Mouse (Mus musculus): ENCODE measurements around the gene Timm10.

Gene Timm10

DNA sequence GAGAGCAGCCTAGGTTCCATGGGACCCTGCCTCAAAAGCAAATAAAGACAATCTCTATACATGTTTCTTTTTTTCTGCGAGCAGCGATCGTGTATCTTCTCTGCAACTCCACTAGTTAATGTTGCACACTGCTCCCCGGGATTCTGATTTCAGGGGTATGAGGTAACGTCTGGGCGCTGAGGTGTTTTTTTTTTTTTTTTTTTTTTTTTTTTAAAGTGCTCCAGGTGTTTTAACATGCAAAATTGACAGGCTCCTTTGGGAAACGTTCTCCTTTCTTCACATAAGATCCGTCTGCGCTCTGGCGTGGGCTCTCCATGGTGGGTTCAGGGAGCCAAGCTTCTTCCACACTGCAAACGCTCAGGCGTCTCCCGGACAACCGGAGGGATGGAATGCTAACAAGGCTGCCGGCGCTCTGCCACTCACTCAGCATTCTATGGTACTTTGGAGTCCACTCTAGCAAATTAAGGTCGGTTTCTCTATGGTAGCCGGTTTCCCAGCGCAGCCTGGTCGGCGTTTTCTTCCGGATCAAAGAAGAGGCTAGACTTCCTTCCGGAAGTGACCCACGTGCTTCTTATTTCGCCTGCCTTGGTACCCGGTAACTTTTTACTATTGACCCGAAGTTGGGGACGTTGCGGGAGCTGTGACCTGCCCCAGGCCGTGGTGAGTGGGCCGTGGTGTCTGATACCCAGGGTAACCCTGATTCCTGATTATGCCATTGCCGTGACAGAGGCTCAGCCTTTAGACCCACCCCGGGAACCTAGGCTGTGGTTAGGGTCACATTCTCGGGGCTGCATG, at the start of gene Timm10:
Gene Timm10, plus strand, starts transcription at position 510 of the 795 bp plus-strand sequence.
- in situ Hi-C loops (cut with MboI; ENCODE audit: unreplicated experiment in 2 of 2), result loop anchor here (5.0 to 10.0 kb wide), 2 partner anchors 66 to 152 kb away; partner anchors contain the start of genes Gm28635 (in 1 of the 2), Med19 (in 1 of the 2), Selenoh (in 1 of the 2) and Tmx2 (in 1 of the 2)

DNA sequence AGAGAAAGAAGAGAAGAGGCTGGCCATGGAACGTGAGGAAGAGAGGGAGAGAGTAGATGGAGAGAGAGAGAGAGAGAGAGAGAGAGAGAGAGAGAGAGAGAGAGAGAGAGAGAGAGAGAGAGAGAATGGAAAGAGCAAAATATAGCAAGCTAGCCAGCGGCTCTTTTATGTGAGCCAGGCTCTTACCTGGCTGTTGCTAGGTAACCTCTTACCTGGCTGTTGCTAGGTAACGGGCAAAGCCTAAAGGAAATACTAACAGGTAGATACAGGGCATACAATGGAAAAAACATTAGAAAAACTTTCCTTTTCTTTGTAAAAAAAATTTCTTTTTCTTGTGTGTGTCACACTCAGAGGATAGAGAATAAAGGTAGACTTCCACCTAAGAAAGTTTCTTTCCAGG, 49.1 kb upstream of the Timm10 start:
- in situ Hi-C loops (cut with MboI; ENCODE audit: unreplicated experiment in 2 of 2), result no loop called here

DNA sequence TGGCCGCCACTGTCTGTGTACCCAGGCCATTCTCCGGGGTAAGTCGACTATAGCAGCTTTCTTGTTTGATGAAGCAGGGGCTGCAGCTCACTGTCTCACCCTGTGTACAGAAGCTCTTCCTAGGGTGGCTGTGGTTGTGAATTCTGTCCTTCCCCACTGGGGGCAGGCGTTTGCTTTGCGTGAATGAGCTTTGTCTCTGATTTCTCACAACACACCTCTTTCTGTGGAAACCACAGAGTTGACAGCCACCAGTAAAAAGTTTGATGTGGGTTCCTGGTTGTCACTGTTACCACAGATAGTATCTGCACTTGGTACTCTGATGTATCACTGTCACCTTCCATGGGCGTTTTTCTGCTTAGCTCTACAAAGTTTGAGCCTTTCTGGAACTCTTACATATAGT, 47.6 kb upstream of the Timm10 start:
- in situ Hi-C loops (cut with MboI; ENCODE audit: unreplicated experiment in 2 of 2), result no loop called here

DNA sequence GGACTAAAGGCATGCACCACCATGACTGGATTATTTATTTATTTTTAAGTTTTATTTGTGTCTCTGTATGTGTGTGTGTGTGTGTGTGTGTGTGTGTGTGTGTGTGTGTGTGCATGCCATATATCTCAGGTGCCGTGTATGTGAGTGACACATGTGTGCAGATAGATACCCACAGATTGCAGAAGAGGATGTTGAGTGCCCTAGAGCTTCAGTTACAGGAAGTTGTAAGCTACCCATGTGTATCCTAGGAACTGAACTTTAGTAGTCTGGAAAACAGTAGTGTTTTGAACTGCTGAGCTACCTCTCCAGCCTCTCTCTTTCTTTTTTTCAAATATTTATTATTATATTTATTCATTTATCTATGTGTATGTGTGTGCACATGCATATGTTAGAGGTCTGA, 43.5 kb upstream of the Timm10 start:
- in situ Hi-C loops (cut with MboI; ENCODE audit: unreplicated experiment in 2 of 2), result no loop called here

DNA sequence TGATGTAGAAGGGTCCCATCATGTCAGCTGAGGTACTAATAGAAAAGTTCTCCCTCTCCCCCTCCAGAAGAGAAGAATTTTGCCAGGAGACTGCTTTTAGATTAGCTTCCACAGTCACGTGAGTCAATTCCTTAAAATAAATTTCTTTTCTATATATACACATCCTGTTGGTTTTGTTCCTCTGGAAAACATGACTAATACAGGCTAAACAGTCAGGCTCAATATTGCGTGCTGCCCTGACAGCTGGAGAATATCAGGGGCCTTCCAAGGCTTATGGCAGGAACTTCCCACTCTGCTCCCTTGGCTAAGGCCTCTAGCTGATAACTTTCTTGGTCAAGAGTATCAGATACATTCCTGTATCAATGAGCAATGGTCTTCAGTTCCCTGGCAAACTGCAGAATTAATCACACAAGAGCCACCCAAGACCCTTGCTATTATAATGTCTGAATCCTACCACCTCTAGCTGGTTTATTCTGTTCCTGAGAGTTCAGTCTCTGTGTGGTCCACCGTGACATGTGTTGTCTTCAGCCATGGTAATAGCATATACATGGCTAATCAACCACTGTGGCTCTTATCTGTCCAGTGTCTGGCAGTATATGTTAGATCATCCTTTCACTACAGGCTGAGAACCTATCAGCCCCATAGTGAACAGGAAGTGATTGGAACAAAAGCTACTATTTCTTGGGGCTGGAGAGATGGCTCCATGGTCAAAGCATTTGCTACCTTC, 42.8 kb upstream of the Timm10 start:
- in situ Hi-C loops (cut with MboI; ENCODE audit: unreplicated experiment in 2 of 2), result no loop called here

DNA sequence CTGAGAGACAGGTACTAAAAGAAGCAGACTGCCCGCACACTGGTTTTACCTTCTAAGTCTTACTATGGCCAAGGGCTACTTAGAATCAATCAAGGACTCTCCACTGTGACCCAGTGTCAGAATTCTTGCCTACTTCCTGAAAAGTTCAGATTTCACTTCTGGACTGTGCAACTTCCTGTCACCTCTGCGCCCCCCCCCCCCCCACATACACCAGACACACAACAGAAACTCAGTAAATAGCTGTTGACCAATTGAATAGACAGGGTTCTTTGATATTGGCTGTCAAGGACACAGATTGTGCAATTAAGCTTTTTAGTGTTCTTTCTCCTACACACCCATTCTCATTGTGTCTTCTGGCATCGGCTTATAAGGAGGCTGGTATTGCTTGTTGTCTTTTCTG, 38.5 kb upstream of the Timm10 start:
- in situ Hi-C loops (cut with MboI; ENCODE audit: unreplicated experiment in 2 of 2), result loop anchor here in 1 of 2 experiments (5.0 kb wide), 1 partner anchor 41 kb away; no protein-coding TSS in a partner anchor

DNA sequence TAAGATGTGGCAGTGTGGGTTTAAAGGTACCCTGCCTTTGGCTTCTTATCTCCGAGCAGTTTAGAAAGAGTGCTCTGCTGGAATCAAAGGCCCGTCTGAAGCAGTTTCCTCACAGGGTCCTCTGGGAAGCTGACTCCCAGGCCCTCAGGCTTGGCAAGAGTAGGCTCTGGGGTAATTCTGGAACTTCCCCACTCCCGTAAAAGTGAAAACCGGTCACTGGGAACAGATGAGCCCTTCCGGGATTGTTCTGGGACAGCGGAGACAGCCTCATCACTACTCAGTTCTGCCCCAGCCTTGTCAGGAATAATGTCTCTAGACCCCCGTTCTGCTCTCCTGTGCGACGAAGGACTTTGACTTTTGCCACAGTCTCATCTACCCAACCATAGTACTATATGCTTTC, 36.4 kb upstream of the Timm10 start:
- in situ Hi-C loops (cut with MboI; ENCODE audit: unreplicated experiment in 2 of 2), result no loop called here

DNA sequence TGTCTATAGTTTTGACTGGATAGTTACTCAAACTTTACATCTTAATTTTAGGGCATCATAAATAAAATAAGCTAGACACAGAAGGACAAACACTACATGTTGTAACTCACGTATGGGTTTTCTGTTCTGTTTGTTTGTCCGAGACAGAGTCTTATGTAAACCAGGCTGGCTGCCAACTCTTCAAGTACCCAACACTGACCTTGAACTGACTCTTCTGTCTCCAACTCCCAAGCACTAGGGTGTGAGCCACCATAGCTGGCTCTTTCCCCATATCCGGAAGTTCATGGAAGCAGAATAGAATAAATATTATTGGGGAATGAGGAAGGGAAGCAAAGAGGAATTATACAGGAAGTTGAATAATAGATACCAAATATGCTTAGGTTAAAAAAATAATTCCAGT, 34.3 kb upstream of the Timm10 start:
- in situ Hi-C loops (cut with MboI; ENCODE audit: unreplicated experiment in 2 of 2), result no loop called here

DNA sequence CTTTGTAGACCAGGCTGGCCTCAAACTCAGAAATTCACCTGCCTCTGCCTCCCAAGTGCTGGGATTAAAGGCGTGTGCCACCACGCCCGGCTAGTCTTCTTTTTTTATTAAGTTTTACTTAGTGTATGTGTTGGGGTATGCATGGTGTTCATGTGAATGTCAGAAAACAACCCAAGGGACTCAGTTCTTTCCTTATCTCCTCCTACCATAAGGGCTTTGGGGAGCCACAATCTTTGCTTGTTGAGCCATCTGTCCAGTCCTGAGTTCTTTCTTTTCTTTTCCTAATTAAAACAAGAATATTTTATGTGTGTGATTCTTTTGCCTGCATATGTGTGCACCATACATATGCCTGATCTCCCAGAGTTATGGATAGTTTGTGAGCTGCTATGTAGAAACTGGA, 33.6 kb upstream of the Timm10 start:
- in situ Hi-C loops (cut with MboI; ENCODE audit: unreplicated experiment in 2 of 2), result no loop called here

DNA sequence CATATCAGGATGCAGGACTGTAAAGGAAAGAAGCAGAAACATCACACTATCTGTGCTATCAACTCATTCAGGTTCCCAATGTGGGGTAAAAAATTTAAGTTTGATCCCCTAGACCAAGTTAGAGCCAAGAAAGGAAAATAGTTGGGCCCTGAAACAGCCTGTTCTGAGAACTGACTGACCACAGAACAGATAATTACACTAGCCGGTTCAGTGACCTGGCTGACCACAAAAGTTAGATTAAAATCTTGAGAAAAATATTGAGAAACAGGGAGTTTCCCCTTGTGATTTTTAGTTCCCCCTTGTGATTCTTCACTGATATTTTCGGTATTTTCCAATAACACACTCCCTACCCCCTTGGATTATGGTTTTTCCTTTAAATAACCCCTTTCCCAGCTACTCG, 32.9 kb upstream of the Timm10 start:
- in situ Hi-C loops (cut with MboI; ENCODE audit: unreplicated experiment in 2 of 2), result no loop called here

DNA sequence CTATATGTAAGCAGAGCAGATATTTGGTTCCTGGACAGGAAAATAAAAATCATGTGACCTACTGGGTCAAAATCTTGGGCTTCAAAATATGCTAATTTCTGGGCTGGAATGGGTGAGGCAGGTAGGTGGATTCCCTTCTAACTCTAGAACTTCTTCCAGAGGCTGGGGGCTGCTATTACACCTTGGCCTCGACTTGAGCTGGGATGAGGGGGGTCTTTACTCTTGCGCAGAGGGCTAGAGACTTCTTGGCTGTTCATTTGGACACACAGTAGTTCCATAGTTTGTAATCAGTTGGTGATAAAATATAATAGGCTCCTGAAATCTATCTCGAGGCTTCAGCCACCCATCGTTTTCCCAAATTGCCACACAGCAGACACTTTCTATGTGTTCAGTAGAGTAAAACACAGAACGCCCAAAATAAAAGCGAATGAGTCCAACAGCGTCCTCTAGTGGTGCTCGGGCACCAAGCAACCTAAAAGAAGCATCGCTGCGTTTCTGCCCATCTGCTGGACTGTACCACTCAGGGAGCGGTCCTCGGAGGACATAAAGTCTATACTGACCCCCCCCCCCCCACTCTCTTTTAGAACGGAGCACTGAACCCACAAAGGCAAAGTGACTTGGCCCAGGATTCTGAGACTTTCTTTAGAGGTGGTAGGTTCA, 28.8 kb upstream of the Timm10 start:
- in situ Hi-C loops (cut with MboI; ENCODE audit: unreplicated experiment in 2 of 2), result no loop called here

DNA sequence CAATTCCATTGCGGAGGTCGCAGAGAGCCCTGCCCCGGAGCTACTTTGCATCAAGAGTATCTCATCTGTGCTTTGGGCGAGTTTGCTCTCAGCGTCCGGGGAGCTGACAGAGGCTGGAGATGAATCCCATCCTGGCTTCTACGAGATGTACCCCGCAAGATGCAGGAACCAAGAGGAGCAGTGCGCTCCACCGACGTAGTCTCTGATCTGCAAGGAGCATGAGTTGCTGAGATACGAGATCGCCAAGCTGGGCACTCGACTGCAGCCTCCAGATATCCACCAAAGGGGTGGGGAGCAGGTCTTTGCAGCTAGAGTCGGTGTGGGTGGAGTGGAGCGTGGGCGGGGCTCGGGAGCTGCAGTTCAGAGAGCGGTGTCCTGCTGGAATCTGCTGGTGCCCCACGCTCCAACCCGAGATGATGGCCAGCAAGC, 28.3 kb upstream of the Timm10 start, which contains the start of gene Ube2l6:
Gene Ube2l6, plus strand, starts transcription at position 336 of the 429 bp plus-strand sequence.
- in situ Hi-C loops (cut with MboI; ENCODE audit: unreplicated experiment in 2 of 2), result no loop called here

DNA sequence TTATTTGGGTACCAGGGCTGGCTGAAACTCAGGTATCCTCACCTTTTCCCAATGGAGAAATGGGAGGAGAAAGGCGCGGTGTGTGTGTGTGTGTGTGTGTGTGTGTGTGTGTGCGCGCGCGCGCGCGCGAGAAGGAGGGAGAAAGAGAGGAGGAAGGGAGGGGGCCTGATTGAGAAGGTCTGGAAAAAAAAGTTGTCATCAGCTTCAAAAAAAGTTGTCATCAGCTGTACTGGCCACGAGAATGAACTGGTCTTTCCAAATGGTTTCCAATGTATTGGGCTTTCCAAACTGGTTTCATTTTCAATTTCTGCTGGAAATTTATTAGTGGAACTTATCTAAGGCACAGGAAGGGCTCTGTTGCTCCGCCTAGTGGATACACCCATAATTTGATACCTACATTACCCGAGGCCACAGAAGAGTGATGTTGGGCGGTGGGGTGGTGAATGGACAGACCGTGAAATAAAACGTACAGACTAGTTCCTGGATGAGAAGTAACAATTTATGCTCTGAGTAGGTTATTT, 27.7 kb upstream of the Timm10 start:
- in situ Hi-C loops (cut with MboI; ENCODE audit: unreplicated experiment in 2 of 2), result no loop called here

DNA sequence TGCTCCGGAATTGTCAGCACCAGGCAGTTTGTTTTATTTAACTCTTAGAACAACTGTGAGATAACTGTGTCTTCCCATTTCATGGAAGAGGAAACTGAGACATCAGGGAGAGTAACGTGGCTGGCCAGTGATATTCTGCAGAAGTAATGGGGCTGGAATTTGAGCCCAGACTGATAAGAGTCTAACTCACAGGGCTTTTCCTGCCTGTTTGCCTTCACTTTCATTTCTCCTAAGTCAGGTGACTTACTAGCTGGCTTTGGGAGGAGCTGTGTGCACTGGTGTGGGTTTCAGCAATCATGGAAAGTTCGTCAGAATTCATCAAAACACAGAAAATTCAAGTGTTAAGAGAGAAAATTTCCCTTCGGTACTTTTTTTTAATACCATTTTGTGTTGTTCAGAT, 26.5 kb upstream of the Timm10 start:
- in situ Hi-C loops (cut with MboI; ENCODE audit: unreplicated experiment in 2 of 2), result loop anchor here (10.0 kb wide), 1 partner anchor 186 kb away; no protein-coding TSS in a partner anchor

DNA sequence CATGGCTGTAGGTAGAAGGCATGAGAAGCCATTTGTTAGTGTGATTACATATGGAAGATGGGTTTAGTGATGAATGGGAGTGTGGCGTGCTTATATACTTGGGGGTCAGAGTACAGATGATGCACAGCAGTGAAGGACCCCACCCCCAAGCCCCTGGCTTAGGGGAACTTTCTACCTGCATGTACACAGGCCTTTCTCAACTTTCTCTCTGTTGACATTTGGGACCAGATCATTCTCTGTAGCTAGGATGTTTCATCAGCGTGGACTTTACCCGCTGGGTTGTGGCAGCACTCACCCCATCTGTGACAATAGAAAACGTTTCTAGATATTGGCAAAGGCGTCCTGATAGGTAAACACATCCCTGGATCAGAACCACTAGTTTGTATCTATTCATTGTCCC, 25.6 kb upstream of the Timm10 start:
- in situ Hi-C loops (cut with MboI; ENCODE audit: unreplicated experiment in 2 of 2), result loop anchor here (10.0 kb wide), 1 partner anchor 186 kb away; no protein-coding TSS in a partner anchor

DNA sequence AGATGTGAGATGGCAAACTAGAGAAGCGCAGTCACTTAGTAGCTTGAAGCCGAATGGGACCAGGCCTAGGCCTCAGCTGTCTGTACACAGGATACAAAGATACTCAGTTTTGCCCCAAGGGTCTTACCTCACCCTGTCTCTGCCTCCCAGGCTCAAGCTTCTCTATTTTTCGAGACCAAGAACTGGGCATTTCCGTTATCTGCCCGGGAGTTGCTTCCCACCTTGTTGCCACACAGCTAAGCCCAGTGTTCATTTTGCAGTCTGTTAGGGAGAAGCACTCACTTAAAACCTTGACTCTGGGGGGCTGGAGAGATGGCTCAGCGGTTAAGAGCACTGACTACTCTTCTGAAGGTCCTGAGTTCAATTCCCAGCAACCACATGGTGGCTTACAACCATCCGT, 22.8 kb upstream of the Timm10 start:
- in situ Hi-C loops (cut with MboI; ENCODE audit: unreplicated experiment in 2 of 2), result loop anchor here (10.0 kb wide), 1 partner anchor 189 kb away; no protein-coding TSS in a partner anchor

DNA sequence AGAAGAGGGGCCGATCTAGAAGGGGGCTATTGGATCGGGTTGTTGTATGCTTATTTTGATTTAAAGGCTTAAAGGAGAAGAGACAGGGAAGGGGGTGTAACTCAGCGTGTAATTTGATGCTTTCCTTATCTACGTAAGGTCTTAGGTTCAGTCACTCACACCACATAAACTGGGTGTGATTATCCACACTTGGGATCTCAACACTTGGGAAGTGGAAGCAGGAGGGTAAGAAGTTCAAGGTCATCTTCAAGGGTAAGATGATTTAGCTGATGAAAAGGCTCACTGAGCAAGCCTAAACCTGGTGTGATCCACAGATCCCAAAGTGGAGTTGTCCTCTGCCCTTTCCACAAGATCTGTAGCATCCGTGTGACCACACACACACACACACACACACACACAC, 20.3 kb upstream of the Timm10 start:
- in situ Hi-C loops (cut with MboI; ENCODE audit: unreplicated experiment in 2 of 2), result loop anchor here (10.0 kb wide), 1 partner anchor 192 kb away; no protein-coding TSS in a partner anchor

DNA sequence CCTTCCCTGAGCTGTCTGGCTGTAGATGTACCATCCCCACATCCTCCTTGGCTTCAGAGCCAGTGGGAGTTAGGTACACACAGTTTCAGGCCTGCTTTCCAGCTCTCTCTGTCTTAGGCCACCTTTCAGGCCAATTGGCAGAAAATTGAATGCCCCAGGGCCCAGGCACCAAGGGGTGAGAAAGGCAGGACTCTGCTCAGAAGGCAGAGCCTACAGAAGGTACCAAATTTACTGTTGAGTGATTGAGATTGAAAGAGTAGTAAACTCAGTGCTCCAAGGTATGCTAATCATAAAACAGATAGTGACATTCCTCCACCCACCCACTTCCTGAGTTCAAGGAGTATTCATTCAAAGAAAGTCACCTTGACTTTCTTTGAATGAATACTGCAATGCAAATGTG, 17.5 kb upstream of the Timm10 start:
- in situ Hi-C loops (cut with MboI; ENCODE audit: unreplicated experiment in 2 of 2), result loop anchor here (10.0 kb wide), 1 partner anchor 195 kb away; no protein-coding TSS in a partner anchor

DNA sequence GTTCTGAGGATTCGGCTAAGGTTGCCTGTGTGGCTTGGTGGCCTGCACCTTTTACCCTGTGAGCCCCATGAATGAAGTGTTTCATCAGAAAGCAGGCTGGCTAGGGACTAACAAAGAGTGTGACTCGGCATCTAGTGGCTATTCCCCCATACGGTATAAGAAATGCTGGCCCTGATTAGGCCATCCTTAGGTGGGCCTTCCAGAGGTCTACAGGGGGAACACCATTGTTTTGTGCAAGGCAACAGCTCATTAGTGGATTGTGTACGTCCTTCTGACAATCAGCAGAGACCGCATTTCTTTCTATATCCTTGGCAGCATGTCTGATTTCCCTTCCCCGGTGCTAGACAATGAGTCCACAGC, 16.3 kb upstream of the Timm10 start:
- in situ Hi-C loops (cut with MboI; ENCODE audit: unreplicated experiment in 2 of 2), result no loop called here

DNA sequence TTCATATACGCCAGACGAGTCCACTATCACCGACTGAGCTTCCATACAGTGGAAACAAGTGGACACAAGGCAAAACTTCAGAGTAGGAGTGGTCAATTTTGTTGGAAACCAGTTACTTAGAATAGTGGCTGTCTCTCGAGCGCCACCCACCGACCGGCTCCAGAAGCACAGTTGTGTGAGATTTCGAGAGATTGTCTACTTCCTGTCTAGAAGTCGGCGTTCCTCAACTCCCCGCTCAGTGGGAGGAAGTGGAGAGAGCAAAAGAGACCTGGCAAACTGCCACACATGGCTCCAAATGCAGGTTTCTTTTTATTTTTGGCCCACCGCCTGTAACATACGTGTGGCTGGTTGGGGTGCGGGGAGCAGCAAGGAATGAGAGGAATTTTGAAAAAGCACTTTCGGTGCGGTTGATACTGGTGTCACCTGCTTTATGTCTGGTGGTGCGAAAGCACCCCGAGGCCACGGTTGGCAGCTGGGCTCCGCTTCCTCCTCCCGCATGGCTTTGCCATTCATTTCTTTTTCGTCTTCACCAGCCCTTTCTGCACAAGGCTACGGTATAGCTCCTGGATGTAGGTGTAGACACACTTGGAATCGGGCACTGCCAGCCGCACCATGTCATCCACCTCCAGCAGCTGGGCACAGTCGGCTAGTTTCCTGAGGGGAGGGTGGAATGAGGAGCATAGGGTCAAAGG, 15.8 kb upstream of the Timm10 start:
- in situ Hi-C loops (cut with MboI; ENCODE audit: unreplicated experiment in 2 of 2), result no loop called here
